Mouse (Mus musculus) heart, adult 2 months (tissue): ENCODE measurements at regions not wholly inside any gene's neighbourhood (a gene's known extent, or its start where the extent isn't known, plus 50 kb on each side); places are given as distances from the start of the nearest gene placed in this dataset.

ENCODE experiments used
- CTCF ChIP-seq: fragments of 200-600 bp; IDR thresholded peaks from 2 replicates; pipeline ENCODE4 v1.8.1; 2022; ENCODE audit warnings: antibody characterized with exemption, mild to moderate bottlenecking, moderate library complexity
- EP300 ChIP-seq: fragments of 200-500 bp; IDR thresholded peaks from 2 replicates; pipeline ENCODE4 v1.6.1; 2011; ENCODE audit warnings: low read depth, low read length, control low read depth; ENCODE audit not compliant: insufficient read depth

DNA sequence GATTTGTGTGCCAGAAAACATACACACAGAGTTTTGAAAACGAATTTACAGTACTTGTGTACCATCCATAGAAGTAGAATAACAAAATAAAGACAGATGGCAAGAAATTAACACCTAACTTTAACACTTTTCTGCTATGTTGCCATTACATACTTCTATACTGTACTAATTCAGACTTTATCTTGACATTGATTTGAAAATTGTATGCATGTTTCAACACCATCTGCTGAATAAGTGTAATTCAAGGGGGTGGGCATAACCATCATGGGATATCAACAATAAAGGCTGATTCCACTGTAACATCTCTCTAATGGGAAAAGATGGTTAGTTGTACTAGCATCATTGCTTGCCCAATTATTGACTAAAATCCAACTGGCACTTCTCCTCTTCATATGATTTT lies 110.9 kb upstream of the Mageb18 start:
- TF ChIP-seq CTCF = no peak
- TF ChIP-seq EP300 = no peak
